Mouse (Mus musculus) heart, embryonic 13.5 days (tissue): ENCODE measurements around the gene Vta1. TPM values are rescaled to one million over a fixed set of nuclear protein-coding genes. Genes with fewer than 3 reads are reported as not detected.

ENCODE experiments used
- ATAC-seq: fragments of 200-750 bp; cut with Nextera tagmentation; 2 replicates; pipeline ENCODE4 v1.8.0; 2017; ENCODE audit warnings: moderate TSS enrichment; ENCODE audit not compliant: insufficient number of reproducible peaks, low FRiP score, low TSS enrichment; ENCODE audit errors: extremely low read depth
- H3K27ac ChIP-seq: fragments of 300-500 bp; sonication (generic); replicated peaks from 2 replicates; pipeline ENCODE4 v1.5.1; 2015; ENCODE audit warnings: moderate library complexity, mild to moderate bottlenecking, inconsistent platforms
- H3K27me3 ChIP-seq: fragments of 300-500 bp; sonication (generic); replicated peaks from 2 replicates; pipeline ENCODE4 v1.6.1; 2015; ENCODE audit warnings: mild to moderate bottlenecking, inconsistent platforms
- H3K36me3 ChIP-seq: fragments of 300-500 bp; sonication (generic); 2 replicates; pipeline ENCODE4 v1.6.1; 2015; ENCODE audit warnings: mild to moderate bottlenecking, inconsistent platforms
- H3K4me1 ChIP-seq: fragments of 300-500 bp; sonication (generic); 2 replicates; pipeline ENCODE4 v1.6.1; 2015; ENCODE audit warnings: inconsistent platforms
- H3K4me2 ChIP-seq: fragments of 300-500 bp; sonication (generic); 2 replicates; pipeline ENCODE4 v1.6.1; 2015; ENCODE audit warnings: inconsistent platforms, mild to moderate bottlenecking, moderate library complexity
- H3K4me3 ChIP-seq: fragments of 300-500 bp; sonication (generic); 2 replicates; pipeline ENCODE4 v1.5.1; 2015; ENCODE audit warnings: moderate library complexity, mild to moderate bottlenecking, inconsistent platforms
- H3K9ac ChIP-seq: fragments of 300-500 bp; sonication (generic); 2 replicates; pipeline ENCODE4 v1.6.1; 2015; ENCODE audit warnings: inconsistent platforms, mild to moderate bottlenecking, moderate library complexity
- H3K9me3 ChIP-seq: fragments of 300-500 bp; sonication (generic); 2 replicates; pipeline ENCODE4 v1.6.1; 2016; ENCODE audit warnings: inconsistent platforms
- WGBS: fragments of 180-500 bp; shearing (Covaris S2); methylation state at CpG from one replicate; pipeline ENCODE4 v1.1.7; 2015; ENCODE audit warnings: mixed read lengths; 5-methylcytosine and 5-hydroxymethylcytosine counted together
- polyA plus RNA-seq: library from polyadenylated mRNA; unstranded; fragments of >200 nt; fragmentation: Nextera tagmentation; extraction: Ambion mirVana; gene quantifications from 2 replicates; pipeline ENCODE4 v1.2.1, GENCODE M21; 2015

The Vta1 gene
- polyA plus RNA-seq, 1 experiment from 2014 or later = 70.3 TPM

DNA sequence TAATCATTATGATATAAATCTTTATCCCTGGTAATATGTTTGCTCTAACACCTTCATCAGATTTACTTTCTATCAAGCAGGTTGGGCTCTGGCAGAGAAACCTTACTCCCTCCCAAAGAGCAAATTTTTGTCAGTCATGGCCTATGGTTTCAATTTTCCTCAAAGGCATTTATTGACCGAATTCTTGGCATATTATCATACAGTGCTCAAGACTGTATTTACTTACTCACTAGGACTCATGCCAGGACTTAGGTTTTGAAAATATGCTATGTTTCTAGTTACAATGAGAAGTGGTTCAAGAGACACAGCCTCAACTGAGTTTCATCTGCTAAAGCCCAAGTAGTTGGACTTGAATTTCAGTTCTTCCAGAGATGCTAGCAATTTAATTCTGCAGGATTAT, 65.7 kb downstream of the Vta1 start:
- WGBS = 73% methylated on average over 1 of the region's 1 CpGs
- no peak overlapping the region for H3K9ac ChIP-seq
- no peaks in the 10 kb centered on the region; the same call in 1 of the 2 replicates for H3K9me3 ChIP-seq
- H3K27me3 ChIP-seq = no peaks in the 10 kb centered on the region
- H3K4me2 ChIP-seq = no peak overlapping the region
- H3K36me3 ChIP-seq = no peaks in the 10 kb centered on the region
- H3K4me1 ChIP-seq = no peaks in the 10 kb centered on the region
- H3K27ac ChIP-seq = no peak overlapping the region
- H3K4me3 ChIP-seq = no peak overlapping the region
- no peak for ATAC-seq

DNA sequence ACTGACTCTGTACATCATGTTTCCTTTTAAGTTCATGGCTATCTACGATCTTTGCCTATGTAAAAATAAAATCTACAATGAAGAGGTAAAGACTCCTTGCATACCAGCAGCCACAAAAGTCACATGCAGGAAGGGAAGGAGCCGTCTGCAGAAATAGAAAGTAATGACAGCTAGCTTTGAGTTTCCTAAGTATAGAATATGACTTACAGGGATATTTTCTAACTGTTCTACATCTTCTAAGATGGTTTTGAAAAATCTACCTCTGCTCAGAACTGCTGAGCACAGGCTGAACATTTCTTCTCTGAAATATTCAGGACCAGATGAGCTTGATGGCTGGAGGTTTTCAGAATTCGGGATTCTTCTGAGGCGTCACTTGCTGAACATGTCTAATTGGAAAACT, 66.3 kb downstream of the Vta1 start:
- Histone ChIP-seq H3K9me3 (no peaks in the 10 kb centered on the region; the same call in 1 of the 2 replicates), H3K9ac (no peak overlapping the region), H3K4me3 (no peak overlapping the region), H3K36me3 (no peaks in the 10 kb centered on the region), H3K27ac (no peak overlapping the region), H3K4me2 (no peak overlapping the region), H3K27me3 (no peaks in the 10 kb centered on the region), H3K4me1 (no peaks in the 10 kb centered on the region)
- 74% methylated on average over 4 of the region's 4 CpGs for WGBS
- no peak for ATAC-seq

- no peak overlapping the region for H3K4me2 ChIP-seq
- no peak overlapping the region for H3K27ac ChIP-seq
- 86% methylated on average over 1 of the region's 1 CpGs for WGBS
- H3K4me3 ChIP-seq = no peak overlapping the region
- no peaks in the 10 kb centered on the region for H3K36me3 ChIP-seq
- no peaks in the 10 kb centered on the region for H3K4me1 ChIP-seq
- H3K9me3 ChIP-seq = no peaks in the 10 kb centered on the region
- no peak for ATAC-seq
- H3K9ac ChIP-seq = no peak overlapping the region
- no peaks in the 10 kb centered on the region for H3K27me3 ChIP-seq
Observed at GRCm38 (mm10) chr10:14625706-14626105, 79.7 kb downstream of the Vta1 start.

GRCm38 (mm10) chr10:14619156-14619555, 86.2 kb downstream of the Vta1 start:
- Histone ChIP-seq H3K36me3 (no peaks in the 10 kb centered on the region), H3K9me3 (peaks cover 6% of the 10 kb centered on the region), H3K9ac (no peak overlapping the region), H3K27ac (no peak overlapping the region), H3K4me1 (no peaks in the 10 kb centered on the region), H3K27me3 (no peaks in the 10 kb centered on the region), H3K4me3 (no peak overlapping the region), H3K4me2 (no peak overlapping the region)
- WGBS = 75% methylated on average over 1 of the region's 1 CpGs
- ATAC-seq = no peak

GRCm38 (mm10) chr10:14618301-14618700, 87.1 kb downstream of the Vta1 start:
- ATAC-seq = no peak
- no peaks in the 10 kb centered on the region for H3K36me3 ChIP-seq
- H3K4me2 ChIP-seq = no peak overlapping the region
- H3K27me3 ChIP-seq = no peaks in the 10 kb centered on the region
- 80% methylated on average over 1 of the region's 1 CpGs for WGBS
- H3K9ac ChIP-seq = no peak overlapping the region
- no peak overlapping the region for H3K27ac ChIP-seq
- no peaks in the 10 kb centered on the region for H3K4me1 ChIP-seq
- H3K9me3 ChIP-seq = peaks cover 12% of the 10 kb centered on the region
- H3K4me3 ChIP-seq = no peak overlapping the region

DNA sequence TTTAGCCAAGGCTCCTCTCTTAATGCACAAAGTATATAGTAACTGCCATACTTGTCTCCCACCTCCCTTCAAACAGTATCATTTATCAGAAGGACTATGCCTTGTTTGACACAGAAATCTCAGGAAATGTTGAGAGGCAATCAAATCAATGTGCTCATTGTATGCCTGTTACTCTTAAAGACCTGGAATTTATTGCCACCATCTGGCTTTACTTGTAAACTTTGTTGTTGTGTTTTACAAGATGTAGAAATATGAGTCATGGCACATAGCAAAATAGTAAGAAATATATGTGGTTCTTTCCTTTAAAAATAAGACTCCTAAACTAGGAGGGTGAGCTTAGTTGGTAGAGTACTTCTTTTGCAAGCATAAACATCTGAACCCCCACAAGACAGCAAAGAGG, 89.9 kb downstream of the Vta1 start:
- Histone ChIP-seq H3K27ac (no peak overlapping the region), H3K9ac (no peak overlapping the region), H3K9me3 (peaks cover 12% of the 10 kb centered on the region), H3K4me1 (no peaks in the 10 kb centered on the region), H3K4me3 (no peak overlapping the region), H3K4me2 (no peak overlapping the region), H3K27me3 (no peaks in the 10 kb centered on the region), H3K36me3 (no peaks in the 10 kb centered on the region)
- no peak for ATAC-seq

DNA sequence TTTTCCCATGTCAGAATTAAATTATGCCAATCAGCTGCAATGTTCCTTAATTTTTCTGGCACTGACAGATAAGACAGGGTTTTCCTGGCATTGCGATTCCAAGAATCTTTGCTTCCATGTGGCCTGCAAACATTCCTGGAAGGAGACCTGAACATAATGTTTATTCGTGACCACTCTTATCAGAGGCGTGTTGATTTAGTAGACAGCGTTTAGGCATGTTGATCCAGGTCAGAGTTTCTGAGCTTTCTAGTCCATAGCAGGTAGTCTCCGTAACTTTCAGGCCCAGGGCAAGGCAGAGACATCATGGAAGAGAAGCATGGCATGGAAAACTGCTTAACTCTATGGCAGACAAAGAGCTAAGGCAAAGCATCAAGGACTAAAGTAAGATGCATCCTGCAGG, 97.8 kb downstream of the Vta1 start:
- Histone ChIP-seq H3K4me3 (no peak overlapping the region), H3K36me3 (no peaks in the 10 kb centered on the region), H3K9ac (no peak overlapping the region), H3K9me3 (no peaks in the 10 kb centered on the region), H3K4me2 (no peak overlapping the region), H3K27ac (no peak overlapping the region), H3K4me1 (no peaks in the 10 kb centered on the region), H3K27me3 (no peaks in the 10 kb centered on the region)
- WGBS = 67% methylated on average over 5 of the region's 5 CpGs
- ATAC-seq = no peak

Other genes with a start within 250 kb of the Vta1 start
- 14.3 and 15.7 TPM in 2 replicates for gene Adgrg6, start 159.9 kb downstream of the Vta1 start, polyA plus RNA-seq
- 0.09 and 0.17 TPM in 2 replicates for gene Nmbr, start within 50 bp of the Vta1 start, polyA plus RNA-seq
- gene Gje1, start 12.7 kb upstream of the Vta1 start, polyA plus RNA-seq = not detected in 2 replicates